Mouse (Mus musculus) liver, embryonic 14.5 days (tissue): Measurements from ENCODE around the gene Hsd17b6. TPM values are rescaled to one million over a fixed set of nuclear protein-coding genes. Genes with fewer than 3 reads are reported as not detected.

Experiments
- ATAC-seq: fragments of 200-750 bp; cut with Nextera tagmentation; 2 replicates; pipeline ENCODE4 v1.8.0; 2017; ENCODE audit warnings: moderate number of reproducible peaks, mild to moderate bottlenecking, moderate library complexity; ENCODE audit not compliant: insufficient read depth
- DNase-seq, 3 experiments: peaks; one replicate each; pipeline ENCODE4 v3.0.0-alpha.2; 2012 to 2013; ENCODE audit warnings: low read depth in 3 of 3, low spot score in 3 of 3
- H3K27ac ChIP-seq: fragments of 300-500 bp; sonication (generic); 2 replicates; pipeline ENCODE4 v1.5.1; 2014; ENCODE audit warnings: moderate library complexity, mild to moderate bottlenecking, control low read depth, inconsistent platforms
- H3K27me3 ChIP-seq: fragments of 300-500 bp; sonication (generic); 2 replicates; pipeline ENCODE4 v1.6.1; 2014; ENCODE audit warnings: mild to moderate bottlenecking, low read length, moderate library complexity; ENCODE audit not compliant: control insufficient read depth, insufficient read depth
- H3K36me3 ChIP-seq: fragments of 300-500 bp; sonication (generic); replicated peaks from 2 replicates; pipeline ENCODE4 v1.6.1; 2014; ENCODE audit warnings: low read depth; ENCODE audit not compliant: control insufficient read depth, insufficient read depth
- H3K4me1 ChIP-seq, 2 experiments: fragments of 200-500 bp in 1 of 2; fragments of 300-500 bp in 1 of 2; sonication (generic) in 1 of 2; replicated peaks; 2 replicates each; pipeline ENCODE4 v1.6.1; 2012 to 2014; ENCODE audit warnings: antibody characterized with exemption in 1 of 2, inconsistent platforms in 1 of 2, low read length in 1 of 2; ENCODE audit not compliant: control insufficient read depth in 2 of 2, insufficient read depth in 2 of 2
- H3K4me2 ChIP-seq: fragments of 300-500 bp; sonication (generic); 2 replicates; pipeline ENCODE4 v1.6.1; 2014; ENCODE audit warnings: low read depth, mild to moderate bottlenecking, control low read depth, moderate library complexity
- H3K4me3 ChIP-seq, 2 experiments: fragments of 200-500 bp in 1 of 2; fragments of 300-500 bp in 1 of 2; sonication (generic) in 1 of 2; 2 replicates each; pipeline ENCODE4 v1.5.1; 2012 to 2014; ENCODE audit warnings: low read depth in 2 of 2, low read length in 2 of 2, mild to moderate bottlenecking in 2 of 2, control low read depth in 1 of 2, inconsistent platforms in 1 of 2, moderate library complexity in 1 of 2; ENCODE audit not compliant: insufficient read depth in 1 of 2
- H3K9ac ChIP-seq: fragments of 300-500 bp; sonication (generic); replicated peaks from 2 replicates; pipeline ENCODE4 v1.6.1; 2014; ENCODE audit warnings: mild to moderate bottlenecking, control low read depth, moderate library complexity
- H3K9me3 ChIP-seq: fragments of 300-500 bp; sonication (generic); 2 replicates; pipeline ENCODE4 v1.6.1; 2016; ENCODE audit warnings: low read length, mixed read lengths; ENCODE audit not compliant: control insufficient read depth
- CTCF ChIP-seq: IDR thresholded peaks from 2 replicates; pipeline ENCODE4 v1.5.1; 2016; ENCODE audit warnings: antibody characterized with exemption, low read depth, control low read depth
- EP300 ChIP-seq: IDR thresholded peaks from 2 replicates; pipeline ENCODE4 v1.6.1; 2016; ENCODE audit warnings: antibody characterized with exemption, low read depth
- WGBS: fragments of 180-500 bp; shearing (Covaris S2); extraction: QIAGEN DNeasy Blood & Tissue Kit; methylation state at CpG from one replicate; pipeline ENCODE4 v1.1.7; 2014; ENCODE audit not compliant: insufficient replicate concordance; 5-methylcytosine and 5-hydroxymethylcytosine counted together
- polyA plus RNA-seq, 2 experiments: library from polyadenylated mRNA; depleted of rRNA in 1 of 2; stranded (reverse) in 1 of 2; unstranded in 1 of 2; fragments of >200 nt; fragmentation: Nextera tagmentation in 1 of 2; extraction: Ambion mirVana in 1 of 2; gene quantifications; 2 replicates each; pipeline versions ENCODE4 v1.2.1 to v1.2.3; 2012 to 2014

Hsd17b6 gene
- polyA plus RNA-seq, 2 experiments, result not detected

GRCm38 (mm10) chr10:127951390-127951789 is 56.0 kb downstream of the Hsd17b6 start:
- TF ChIP-seq CTCF, result no peak
- TF ChIP-seq EP300, result no peak
- H3K4me3 ChIP-seq, result no peak overlapping the region
- WGBS, result 58% methylated on average over 9 of the region's 9 CpGs
- H3K27me3 ChIP-seq, result no peaks in the 10 kb centered on the region
- peaks cover 0 to 6% of the 10 kb centered on the region in 2 experiments; a peak in 1 of 4 replicates for H3K4me1 ChIP-seq
- H3K36me3 ChIP-seq, result no peaks in the 10 kb centered on the region
- no peak overlapping the region for H3K27ac ChIP-seq
- no peak overlapping the region for H3K9ac ChIP-seq
- no peak for DNase-seq
- ATAC-seq, result no peak
- H3K4me2 ChIP-seq, result no peak overlapping the region
- no peaks in the 10 kb centered on the region for H3K9me3 ChIP-seq

DNA sequence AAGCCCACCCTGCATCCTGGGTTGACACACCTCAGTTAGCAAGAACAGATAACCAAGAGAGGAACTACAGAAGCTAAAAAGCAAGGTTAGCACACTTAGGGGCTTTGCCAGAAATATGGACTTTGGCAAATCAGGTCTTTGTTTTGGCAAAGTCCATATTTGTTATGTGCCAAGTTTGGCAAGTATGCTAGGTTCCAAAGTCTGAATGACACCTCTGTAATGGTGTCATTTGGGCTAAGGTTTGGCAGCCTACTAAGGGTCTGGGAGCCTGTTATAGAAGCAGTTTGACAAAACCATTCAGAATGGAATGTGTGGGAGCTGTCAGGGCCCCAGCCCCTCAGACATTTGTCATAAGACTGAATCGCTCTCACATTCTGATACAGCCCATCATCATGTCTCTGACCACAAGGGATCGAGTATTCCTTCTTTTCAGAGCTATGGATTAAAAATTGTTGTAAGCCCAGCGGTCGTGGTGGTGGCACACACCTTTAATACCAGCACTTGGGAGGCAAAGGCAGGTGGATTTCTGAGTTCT is 57.7 kb downstream of the Hsd17b6 start:
- Histone ChIP-seq H3K4me2 (no peak overlapping the region), H3K4me1 (peaks cover 0 to 6% of the 10 kb centered on the region in 2 experiments; a peak in 1 of 4 replicates), H3K36me3 (no peaks in the 10 kb centered on the region), H3K9ac (no peak overlapping the region), H3K4me3 (no peak overlapping the region), H3K9me3 (no peaks in the 10 kb centered on the region), H3K27ac (no peak overlapping the region), H3K27me3 (no peaks in the 10 kb centered on the region)
- 60% methylated on average over 4 of the region's 4 CpGs for WGBS
- DNase-seq (no peak), ATAC-seq (no peak)
- TF ChIP-seq CTCF (no peak), EP300 (no peak)

DNA sequence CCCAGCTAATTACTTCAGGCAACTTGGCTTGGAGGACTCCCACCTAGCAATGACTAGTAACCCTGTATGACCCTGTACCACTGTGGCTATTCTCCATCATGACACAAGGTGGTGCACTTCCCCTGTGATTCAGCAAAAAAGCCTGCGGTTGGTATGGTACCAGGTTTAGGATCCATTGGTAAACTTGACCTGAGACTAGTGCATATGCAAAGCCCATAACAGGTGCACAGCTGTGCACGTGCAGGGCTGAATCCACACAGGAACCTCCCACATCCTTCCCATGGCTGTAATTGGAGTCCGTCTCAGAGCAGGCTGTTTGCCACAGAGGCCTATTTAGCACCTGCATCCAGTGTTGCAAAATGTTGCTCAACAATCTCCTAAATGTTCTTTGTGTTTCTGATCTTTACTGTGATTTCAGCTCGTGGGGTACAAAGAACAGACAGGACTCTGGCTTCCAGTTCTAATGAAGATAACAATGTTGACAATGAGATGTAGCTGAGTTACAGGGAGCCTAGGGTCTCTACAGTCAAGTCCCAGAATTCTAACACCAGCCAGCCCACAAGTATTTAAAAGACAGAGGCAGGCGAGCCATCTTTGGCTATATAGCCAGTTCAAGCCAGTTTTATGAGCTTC is 61.9 kb downstream of the Hsd17b6 start:
- no peaks in the 10 kb centered on the region for H3K27me3 ChIP-seq
- no peak overlapping the region for H3K9ac ChIP-seq
- H3K4me1 ChIP-seq, result 0 out of 4 replicates have a peak, but pooled peaks cover 0 to 2% of the 10 kb centered on the region in 2 experiments
- no peak overlapping the region for H3K4me3 ChIP-seq
- 23% methylated on average over 5 of the region's 5 CpGs for WGBS
- H3K36me3 ChIP-seq, result no peaks in the 10 kb centered on the region
- H3K9me3 ChIP-seq, result no peaks in the 10 kb centered on the region
- H3K4me2 ChIP-seq, result no peak overlapping the region
- peak; percentile 77 for TF ChIP-seq CTCF
- TF ChIP-seq EP300, result no peak
- DNase-seq (peak in 1 of 3 experiments; percentile 37), ATAC-seq (peak; percentile 55; the same call in 1 of the 2 replicates)
- no peak overlapping the region for H3K27ac ChIP-seq

Other genes starting within 250 kb of the Hsd17b6 start
- gene Rdh1, start 247.9 kb downstream of the Hsd17b6 start, polyA plus RNA-seq (2012; rRNA removed), result 0.15 and 0.18 TPM in 2 replicates
- gene Rdh1, start 247.9 kb downstream of the Hsd17b6 start, polyA plus RNA-seq (2014; fragmentation: Nextera tagmentation; extraction: Ambion mirVana), result 0.09 and 0.17 TPM in 2 replicates
- 0.03 and 0.06 TPM in 2 replicates for gene Rdh16f1, start 247.8 kb downstream of the Hsd17b6 start, polyA plus RNA-seq (2012; rRNA removed)
- 0.11 TPM in 1 of 2 replicates, not detected in the other for gene Rdh16f1, start 247.8 kb downstream of the Hsd17b6 start, polyA plus RNA-seq (2014; fragmentation: Nextera tagmentation; extraction: Ambion mirVana)
- gene Rdh9, start 231.2 kb downstream of the Hsd17b6 start, polyA plus RNA-seq (2012; rRNA removed), result 0.07 TPM in 1 of 2 replicates, not detected in the other
- gene Rdh9, start 231.2 kb downstream of the Hsd17b6 start, polyA plus RNA-seq (2014; fragmentation: Nextera tagmentation; extraction: Ambion mirVana), result not detected in 2 replicates
- 0.03 TPM in 1 of 2 replicates, not detected in the other for gene Rdh16, start 206.5 kb downstream of the Hsd17b6 start, polyA plus RNA-seq (2012; rRNA removed)
- not detected in 2 replicates for gene Rdh16, start 206.5 kb downstream of the Hsd17b6 start, polyA plus RNA-seq (2014; fragmentation: Nextera tagmentation; extraction: Ambion mirVana)
- gene Rdh19, start 157.7 kb downstream of the Hsd17b6 start, polyA plus RNA-seq (2012; rRNA removed), result 0.03 and 0.06 TPM in 2 replicates
- not detected in 2 replicates for gene Rdh19, start 157.7 kb downstream of the Hsd17b6 start, polyA plus RNA-seq (2014; fragmentation: Nextera tagmentation; extraction: Ambion mirVana)
- 0.09 and 0.28 TPM in 2 replicates for gene Rdh16f2, start 141.1 kb downstream of the Hsd17b6 start, polyA plus RNA-seq (2012; rRNA removed)
- 0.08 and 0.11 TPM in 2 replicates for gene Rdh16f2, start 141.1 kb downstream of the Hsd17b6 start, polyA plus RNA-seq (2014; fragmentation: Nextera tagmentation; extraction: Ambion mirVana)
- gene Rdh7, start 118.8 kb downstream of the Hsd17b6 start, polyA plus RNA-seq (2012; rRNA removed), result 0.92 and 1.1 TPM in 2 replicates
- gene Rdh7, start 118.8 kb downstream of the Hsd17b6 start, polyA plus RNA-seq (2014; fragmentation: Nextera tagmentation; extraction: Ambion mirVana), result 1.9 and 2.0 TPM in 2 replicates
- gene Sdr9c7, start 109.1 kb downstream of the Hsd17b6 start, polyA plus RNA-seq (2012; rRNA removed), result not detected in 2 replicates
- gene Sdr9c7, start 109.1 kb downstream of the Hsd17b6 start, polyA plus RNA-seq (2014; fragmentation: Nextera tagmentation; extraction: Ambion mirVana), result not detected in 2 replicates
- 26.3 and 42.0 TPM in 2 replicates for gene Prim1, start 7.6 kb upstream of the Hsd17b6 start, polyA plus RNA-seq (2012; rRNA removed)
- 78.2 and 84.1 TPM in 2 replicates for gene Prim1, start 7.6 kb upstream of the Hsd17b6 start, polyA plus RNA-seq (2014; fragmentation: Nextera tagmentation; extraction: Ambion mirVana)
- 160 and 272 TPM in 2 replicates for gene Naca, start 28.0 kb upstream of the Hsd17b6 start, polyA plus RNA-seq (2012; rRNA removed)
- 519 and 530 TPM in 2 replicates for gene Naca, start 28.0 kb upstream of the Hsd17b6 start, polyA plus RNA-seq (2014; fragmentation: Nextera tagmentation; extraction: Ambion mirVana)
- 20.9 and 40.1 TPM in 2 replicates for gene Ptges3, start 51.3 kb upstream of the Hsd17b6 start, polyA plus RNA-seq (2012; rRNA removed)
- 233 and 244 TPM in 2 replicates for gene Ptges3, start 51.3 kb upstream of the Hsd17b6 start, polyA plus RNA-seq (2014; fragmentation: Nextera tagmentation; extraction: Ambion mirVana)
- gene Atp5b, start 75.7 kb upstream of the Hsd17b6 start, polyA plus RNA-seq (2012; rRNA removed), result 910 and 999 TPM in 2 replicates
- gene Atp5b, start 75.7 kb upstream of the Hsd17b6 start, polyA plus RNA-seq (2014; fragmentation: Nextera tagmentation; extraction: Ambion mirVana), result 1,823 and 1,877 TPM in 2 replicates
- gene Baz2a, start 84.0 kb upstream of the Hsd17b6 start, polyA plus RNA-seq (2012; rRNA removed), result 9.5 TPM in 2 replicates
- 9.1 and 10.3 TPM in 2 replicates for gene Baz2a, start 84.0 kb upstream of the Hsd17b6 start, polyA plus RNA-seq (2014; fragmentation: Nextera tagmentation; extraction: Ambion mirVana)
- 8.0 and 9.5 TPM in 2 replicates for gene Rbms2, start 172.7 kb upstream of the Hsd17b6 start, polyA plus RNA-seq (2012; rRNA removed)
- gene Rbms2, start 172.7 kb upstream of the Hsd17b6 start, polyA plus RNA-seq (2014; fragmentation: Nextera tagmentation; extraction: Ambion mirVana), result 4.5 and 6.1 TPM in 2 replicates
- 4.2 and 5.5 TPM in 2 replicates for gene Gls2, start 186.8 kb upstream of the Hsd17b6 start, polyA plus RNA-seq (2012; rRNA removed)
- 3.7 and 4.4 TPM in 2 replicates for gene Gls2, start 186.8 kb upstream of the Hsd17b6 start, polyA plus RNA-seq (2014; fragmentation: Nextera tagmentation; extraction: Ambion mirVana)
- 12.9 and 14.2 TPM in 2 replicates for gene Spryd4, start 204.2 kb upstream of the Hsd17b6 start, polyA plus RNA-seq (2012; rRNA removed)
- gene Spryd4, start 204.2 kb upstream of the Hsd17b6 start, polyA plus RNA-seq (2014; fragmentation: Nextera tagmentation; extraction: Ambion mirVana), result 20.8 and 21.4 TPM in 2 replicates
- 0.02 TPM in 2 replicates for gene Mip, start 218.2 kb upstream of the Hsd17b6 start, polyA plus RNA-seq (2012; rRNA removed)
- gene Mip, start 218.2 kb upstream of the Hsd17b6 start, polyA plus RNA-seq (2014; fragmentation: Nextera tagmentation; extraction: Ambion mirVana), result not detected in 2 replicates
- 8.1 and 12.9 TPM in 2 replicates for gene Timeless, start 224.5 kb upstream of the Hsd17b6 start, polyA plus RNA-seq (2012; rRNA removed)
- 23.3 and 23.4 TPM in 2 replicates for gene Timeless, start 224.5 kb upstream of the Hsd17b6 start, polyA plus RNA-seq (2014; fragmentation: Nextera tagmentation; extraction: Ambion mirVana)
- 0.73 and 1.1 TPM in 2 replicates for gene Apon, start 246.5 kb upstream of the Hsd17b6 start, polyA plus RNA-seq (2012; rRNA removed)
- 0.52 and 0.58 TPM in 2 replicates for gene Apon, start 246.5 kb upstream of the Hsd17b6 start, polyA plus RNA-seq (2014; fragmentation: Nextera tagmentation; extraction: Ambion mirVana)